Mouse (Mus musculus) stomach, postnatal 0 days (tissue): ENCODE measurements around the gene Ptprm. TPM values are rescaled to one million over a fixed set of nuclear protein-coding genes. Genes with fewer than 3 reads are reported as not detected.

Source experiments
- ATAC-seq: fragments of 200-750 bp; cut with Nextera tagmentation; 2 replicates; pipeline ENCODE4 v1.8.0; 2017; ENCODE audit not compliant: low FRiP score, low TSS enrichment
- DNase-seq: peaks from one replicate; pipeline ENCODE4 v3.0.0-alpha.2; 2016; ENCODE audit warnings: low spot score
- H3K27ac ChIP-seq: fragments of 300-500 bp; sonication (generic); replicated peaks from 2 replicates; pipeline ENCODE4 v1.5.1; 2014; ENCODE audit warnings: mild to moderate bottlenecking, control low read depth
- H3K27me3 ChIP-seq: fragments of 300-500 bp; sonication (generic); 2 replicates; pipeline ENCODE4 v1.6.1; 2014; ENCODE audit warnings: low read length; ENCODE audit not compliant: control insufficient read depth, insufficient read depth
- H3K36me3 ChIP-seq: fragments of 300-500 bp; sonication (generic); 2 replicates; pipeline ENCODE4 v1.6.1; 2014; ENCODE audit warnings: low read length, mixed read lengths; ENCODE audit not compliant: control insufficient read depth, insufficient read depth
- H3K4me1 ChIP-seq: fragments of 300-500 bp; sonication (generic); replicated peaks from 2 replicates; pipeline ENCODE4 v1.6.1; 2014; ENCODE audit warnings: antibody characterized with exemption; ENCODE audit not compliant: control insufficient read depth, insufficient read depth
- H3K4me2 ChIP-seq: fragments of 300-500 bp; sonication (generic); replicated peaks from 2 replicates; pipeline ENCODE4 v1.6.1; 2014; ENCODE audit warnings: low read depth, mild to moderate bottlenecking, control low read depth, moderate library complexity
- H3K4me3 ChIP-seq: fragments of 300-500 bp; sonication (generic); 2 replicates; pipeline ENCODE4 v1.5.1; 2014; ENCODE audit warnings: low read depth, low read length, control low read depth
- H3K9ac ChIP-seq: fragments of 300-500 bp; sonication (generic); 2 replicates; pipeline ENCODE4 v1.6.1; 2014; ENCODE audit warnings: mild to moderate bottlenecking, low read length, control low read depth, mixed read lengths
- H3K9me3 ChIP-seq: fragments of 300-500 bp; sonication (generic); 2 replicates; pipeline ENCODE4 v1.6.1; 2016; ENCODE audit warnings: low read length; ENCODE audit not compliant: control insufficient read depth
- CTCF ChIP-seq: IDR thresholded peaks from 2 replicates; pipeline ENCODE4 v1.5.1; 2016; ENCODE audit warnings: antibody characterized with exemption, low read depth, mild to moderate bottlenecking, moderate library complexity
- EP300 ChIP-seq: optimal IDR thresholded peaks from 2 replicates; pipeline ENCODE3; 2016; ENCODE audit warnings: antibody characterized with exemption
- WGBS: fragments of 180-500 bp; shearing (Covaris S2); extraction: QIAGEN DNeasy Blood & Tissue Kit; methylation state at CpG from one replicate; pipeline ENCODE4 v1.1.7; 2014; 5-methylcytosine and 5-hydroxymethylcytosine counted together
- polyA plus RNA-seq: library from polyadenylated mRNA; unstranded; fragments of >200 nt; fragmentation: Nextera tagmentation; extraction: Ambion mirVana; gene quantifications from 2 replicates; pipeline ENCODE4 v1.2.1, GENCODE M21; 2015

Gene Ptprm
- polyA plus RNA-seq, 1 experiment from 2014 or later = 3.6 TPM

DNA sequence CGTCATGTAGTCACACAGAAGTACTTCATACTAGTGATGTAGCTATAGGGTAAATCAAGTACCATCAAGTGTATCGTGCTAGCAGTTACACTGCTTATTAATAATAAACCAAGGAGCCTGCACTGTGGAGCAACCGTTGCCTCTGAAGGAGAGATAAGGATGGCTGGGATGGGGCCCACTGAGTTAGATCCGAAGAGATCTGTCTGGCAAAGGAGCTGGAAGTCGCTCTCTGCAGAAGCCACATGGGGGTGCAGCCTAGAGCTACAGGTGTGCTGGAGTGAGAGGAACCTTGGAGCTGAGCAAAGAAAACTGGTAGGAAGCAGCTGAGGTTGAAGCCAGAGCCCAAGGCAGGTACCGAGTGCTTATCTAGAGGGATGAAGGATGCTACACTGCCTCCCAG is 554.0 kb downstream of the Ptprm start:
- H3K9me3 ChIP-seq = no peaks in the 10 kb centered on the region
- DNase-seq = no peak
- H3K27ac ChIP-seq = no peak overlapping the region
- H3K4me2 ChIP-seq = no peak overlapping the region
- no peak overlapping the region for H3K4me3 ChIP-seq
- H3K4me1 ChIP-seq = no peaks in the 10 kb centered on the region
- ATAC-seq = no peak
- no peak for TF ChIP-seq EP300
- TF ChIP-seq CTCF = no peak
- no peaks in the 10 kb centered on the region for H3K27me3 ChIP-seq
- no peaks in the 10 kb centered on the region for H3K36me3 ChIP-seq
- WGBS = 79% methylated on average over 6 of the region's 6 CpGs
- H3K9ac ChIP-seq = no peak overlapping the region

DNA sequence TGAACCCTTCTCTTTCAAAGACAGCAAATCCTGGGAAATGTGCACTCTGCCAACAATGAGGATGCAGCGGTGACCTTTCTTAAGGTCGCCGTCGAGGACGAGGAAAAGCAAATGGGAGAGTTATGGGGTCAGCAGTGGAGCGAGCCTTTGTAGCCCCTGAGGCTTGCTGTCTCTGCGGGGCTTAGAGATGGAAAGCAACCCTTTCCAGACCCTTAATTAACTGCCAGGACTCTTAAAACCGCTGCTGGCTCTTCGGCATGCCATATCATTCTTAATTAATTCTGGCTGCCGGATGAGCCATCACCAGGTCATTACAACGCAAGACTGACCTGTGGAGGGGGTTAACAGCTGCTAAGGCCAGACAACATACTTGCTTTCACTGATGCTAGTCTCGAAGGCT is 568.1 kb downstream of the Ptprm start:
- 54% methylated on average over 12 of the region's 12 CpGs for WGBS

DNA sequence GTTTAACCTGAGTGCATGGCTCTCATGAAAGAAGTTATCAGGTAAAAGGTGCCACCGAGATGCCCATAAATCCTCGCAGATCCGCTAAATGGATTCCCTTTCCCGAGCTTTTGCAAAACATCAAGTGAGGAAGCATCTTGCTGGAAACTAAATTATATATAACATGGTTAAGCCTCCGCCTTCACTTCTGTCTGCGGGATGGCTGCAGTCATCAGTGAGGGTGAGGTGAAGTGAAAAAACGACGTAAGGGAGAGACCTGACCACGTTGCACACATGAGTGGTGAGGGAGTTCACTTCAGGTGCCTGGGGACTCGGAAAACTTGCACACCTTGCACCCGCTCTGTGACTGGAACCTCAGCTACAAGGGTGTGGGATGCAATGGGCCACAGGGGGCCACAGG is 568.7 kb downstream of the Ptprm start:
- DNase-seq (no peak), ATAC-seq (no peak)
- Histone ChIP-seq H3K27ac (no peak overlapping the region), H3K27me3 (no peaks in the 10 kb centered on the region), H3K9me3 (no peaks in the 10 kb centered on the region), H3K4me2 (no peak overlapping the region), H3K4me1 (no peaks in the 10 kb centered on the region), H3K36me3 (no peaks in the 10 kb centered on the region), H3K9ac (no peak overlapping the region), H3K4me3 (no peak overlapping the region)
- no peak for TF ChIP-seq CTCF
- no peak for TF ChIP-seq EP300
- whole genome bisulfite sequencing = 82% methylated on average over 11 of the region's 11 CpGs

More for the DNA sequence above, 568.1 kb downstream of the Ptprm start:
- no peak overlapping the region for H3K9ac ChIP-seq
- no peaks in the 10 kb centered on the region for H3K27me3 ChIP-seq
- H3K4me3 ChIP-seq = no peak overlapping the region
- H3K4me1 ChIP-seq = no peaks in the 10 kb centered on the region
- no peaks in the 10 kb centered on the region for H3K36me3 ChIP-seq
- TF ChIP-seq CTCF = no peak
- no peak for TF ChIP-seq EP300
- ATAC-seq (no peak), DNase-seq (no peak)
- H3K9me3 ChIP-seq = no peaks in the 10 kb centered on the region
- no peak overlapping the region for H3K4me2 ChIP-seq
- H3K27ac ChIP-seq = no peak overlapping the region

DNA sequence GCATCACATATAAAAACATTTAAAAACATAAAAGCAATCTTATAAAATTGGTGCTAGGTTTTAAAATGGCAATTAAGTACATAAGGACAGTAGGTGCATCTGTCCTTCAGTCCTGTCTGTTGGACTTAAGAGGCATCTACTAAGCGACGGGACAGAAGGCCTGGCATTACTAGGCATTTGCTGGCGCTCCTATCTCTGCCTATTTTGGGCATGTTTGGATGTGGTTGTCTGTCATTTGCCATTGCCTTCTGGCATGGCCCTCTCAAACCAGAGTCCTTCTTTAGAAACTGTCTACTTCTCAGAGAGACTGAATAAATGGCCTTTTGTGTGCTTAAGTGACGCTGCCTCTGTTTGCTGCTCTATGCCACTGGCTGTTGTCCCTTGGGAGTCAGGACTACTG is 570.7 kb downstream of the Ptprm start:
- H3K9me3 ChIP-seq = no peaks in the 10 kb centered on the region
- no peak overlapping the region for H3K4me2 ChIP-seq
- TF ChIP-seq EP300 (no peak), CTCF (no peak)
- no peak for ATAC-seq
- H3K27me3 ChIP-seq = no peaks in the 10 kb centered on the region
- H3K9ac ChIP-seq = no peak overlapping the region
- H3K4me1 ChIP-seq = no peaks in the 10 kb centered on the region
- WGBS = 77% methylated on average over 4 of the region's 4 CpGs
- H3K27ac ChIP-seq = no peak overlapping the region
- no peaks in the 10 kb centered on the region for H3K36me3 ChIP-seq
- DNase-seq = no peak
- H3K4me3 ChIP-seq = no peak overlapping the region

DNA sequence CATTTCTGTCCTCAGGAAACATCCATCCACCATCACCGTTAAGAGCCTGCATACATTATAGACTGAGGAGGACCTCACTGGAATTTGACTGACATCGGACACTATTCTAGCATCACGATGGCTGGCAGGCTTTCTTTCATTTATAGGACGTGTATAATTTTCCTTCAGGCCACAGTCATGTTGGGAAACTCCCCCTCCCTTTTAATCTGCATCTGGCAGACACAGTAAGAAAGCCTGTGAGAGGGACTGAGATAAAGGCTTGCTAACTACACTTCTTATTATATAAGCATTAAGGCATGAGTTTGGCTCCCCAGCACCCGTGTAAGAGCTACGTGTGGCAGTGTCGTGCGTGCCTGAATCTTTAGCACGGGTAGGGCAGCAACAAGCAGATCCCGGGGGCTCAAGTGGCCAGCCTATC is 571.2 kb downstream of the Ptprm start:
- H3K27me3 ChIP-seq = no peaks in the 10 kb centered on the region
- H3K4me3 ChIP-seq = no peak overlapping the region
- no peaks in the 10 kb centered on the region for H3K36me3 ChIP-seq
- 74% methylated on average over 10 of the region's 10 CpGs for WGBS
- no peaks in the 10 kb centered on the region for H3K4me1 ChIP-seq
- TF ChIP-seq EP300 (no peak), CTCF (no peak)
- DNase-seq = no peak
- H3K9ac ChIP-seq = no peak overlapping the region
- H3K9me3 ChIP-seq = no peaks in the 10 kb centered on the region
- H3K4me2 ChIP-seq = no peak overlapping the region
- H3K27ac ChIP-seq = no peak overlapping the region
- ATAC-seq = no peak

DNA sequence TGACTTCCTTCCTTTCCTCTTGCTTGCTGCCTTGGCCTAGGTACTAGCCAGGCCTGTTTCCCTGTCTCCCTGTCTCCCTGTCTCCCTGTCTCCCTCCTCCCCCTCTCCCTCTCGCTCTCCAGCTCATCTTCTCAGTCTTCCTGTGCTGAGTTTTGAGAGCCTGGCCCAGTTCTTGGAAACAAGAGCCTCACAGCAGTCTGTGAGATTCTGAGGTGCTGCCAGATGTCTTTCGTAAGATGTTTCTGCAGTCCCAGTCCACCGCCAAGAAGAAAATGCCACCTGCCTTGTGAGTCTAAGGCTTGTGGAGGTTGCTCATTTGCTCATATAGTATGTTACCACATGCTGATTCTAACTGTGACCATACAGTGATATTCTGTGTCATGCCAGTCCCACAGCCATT is 572.3 kb downstream of the Ptprm start:
- no peaks in the 10 kb centered on the region for H3K36me3 ChIP-seq
- H3K4me3 ChIP-seq = no peak overlapping the region
- no peaks in the 10 kb centered on the region for H3K27me3 ChIP-seq
- no peak for TF ChIP-seq EP300
- TF ChIP-seq CTCF = no peak
- H3K27ac ChIP-seq = no peak overlapping the region
- H3K4me1 ChIP-seq = no peaks in the 10 kb centered on the region
- 56% methylated on average over 3 of the region's 3 CpGs for WGBS
- ATAC-seq (no peak), DNase-seq (no peak)
- H3K9ac ChIP-seq = no peak overlapping the region
- H3K9me3 ChIP-seq = no peaks in the 10 kb centered on the region
- no peak overlapping the region for H3K4me2 ChIP-seq
